Mouse (Mus musculus) spleen, adult 2 months (tissue): Measurements from ENCODE around the gene Htt.

Experiments
- CTCF ChIP-seq: fragments of 200-500 bp; IDR thresholded peaks from 2 replicates; pipeline ENCODE4 v1.5.1; 2011; ENCODE audit warnings: mild to moderate bottlenecking, inconsistent platforms; ENCODE audit not compliant: insufficient read depth, insufficient read length, insufficient replicate concordance; ENCODE audit errors: extremely low read depth
- POLR2A ChIP-seq: fragments of 200-500 bp; IDR thresholded peaks from 2 replicates; pipeline ENCODE4 v1.6.1; 2011; ENCODE audit warnings: low read depth, low read length, inconsistent platforms

DNA sequence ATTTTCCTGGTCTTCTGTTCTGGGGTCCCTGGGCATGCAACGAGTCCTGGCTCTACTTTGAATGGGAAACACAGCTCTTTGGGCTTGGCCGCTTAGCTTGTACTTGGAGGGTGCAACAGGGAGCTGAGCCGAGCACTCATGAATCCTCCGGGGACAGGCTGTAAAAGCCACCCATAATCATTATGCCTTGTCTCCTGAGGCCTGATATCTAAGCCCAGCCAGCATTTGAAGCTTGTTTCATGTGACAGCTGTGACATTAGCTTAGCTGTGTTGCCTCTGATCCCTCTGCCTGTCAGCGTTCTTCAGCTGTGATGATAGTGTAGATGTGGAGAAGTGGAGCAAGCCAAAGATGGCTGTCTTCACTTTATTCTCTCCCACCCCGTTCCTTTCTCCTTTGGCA, 193.0 kb downstream of the Htt start:
- TF ChIP-seq CTCF: no peak
- TF ChIP-seq POLR2A: no peak
